Mouse (Mus musculus) heart, postnatal 0 days (tissue): ENCODE data around the gene Dbf4. TPM values are rescaled to one million over a fixed set of nuclear protein-coding genes. Genes with fewer than 3 reads are reported as not detected.
A peak's percentile ranks its signal among the peaks of the same experiment; 100 is the strongest.

Experiments
- ATAC-seq: fragments of 200-750 bp; cut with Nextera tagmentation; 2 replicates; pipeline ENCODE4 v1.8.0; 2017; ENCODE audit warnings: low read depth, moderate number of reproducible peaks, moderate library complexity; ENCODE audit not compliant: insufficient read depth
- DNase-seq: peaks from one replicate; pipeline ENCODE4 v3.0.0-alpha.2; 2016; ENCODE audit warnings: low spot score
- H3K27ac ChIP-seq: fragments of 300-500 bp; sonication (generic); 2 replicates; pipeline ENCODE4 v1.5.1; 2014; ENCODE audit warnings: low read depth, mild to moderate bottlenecking
- H3K27me3 ChIP-seq: fragments of 300-500 bp; sonication (generic); 2 replicates; pipeline ENCODE4 v1.6.1; 2014; ENCODE audit warnings: low read length, mixed read lengths; ENCODE audit not compliant: control insufficient read depth, insufficient read depth
- H3K36me3 ChIP-seq: fragments of 300-500 bp; sonication (generic); replicated peaks from 2 replicates; pipeline ENCODE4 v1.6.1; 2014; ENCODE audit warnings: low read length, mixed read lengths; ENCODE audit not compliant: control insufficient read depth, insufficient read depth
- H3K4me1 ChIP-seq: fragments of 300-500 bp; sonication (generic); 2 replicates; pipeline ENCODE4 v1.6.1; 2014; ENCODE audit warnings: antibody characterized with exemption; ENCODE audit not compliant: control insufficient read depth, insufficient read depth
- H3K4me2 ChIP-seq: fragments of 300-500 bp; sonication (generic); 2 replicates; pipeline ENCODE4 v1.6.1; 2014; ENCODE audit warnings: low read depth, mild to moderate bottlenecking, low read length, moderate library complexity
- H3K4me3 ChIP-seq: fragments of 300-500 bp; sonication (generic); 2 replicates; pipeline ENCODE4 v1.5.1; 2014; ENCODE audit warnings: low read depth, low read length
- H3K9ac ChIP-seq: fragments of 300-500 bp; sonication (generic); replicated peaks from 2 replicates; pipeline ENCODE4 v1.6.1; 2014; ENCODE audit warnings: low read depth, low read length, mixed read lengths
- H3K9me3 ChIP-seq: fragments of 300-500 bp; sonication (generic); replicated peaks from 2 replicates; pipeline ENCODE4 v1.6.1; 2016; ENCODE audit warnings: low read length; ENCODE audit not compliant: control insufficient read depth
- CTCF ChIP-seq: IDR thresholded peaks from 2 replicates; pipeline ENCODE4 v1.5.1; 2016; ENCODE audit warnings: antibody characterized with exemption, control low read depth, low read depth
- EP300 ChIP-seq: IDR thresholded peaks from 2 replicates; pipeline ENCODE4 v1.6.1; 2016; ENCODE audit warnings: antibody characterized with exemption, low read depth
- WGBS: fragments of 180-500 bp; shearing (Covaris S2); extraction: QIAGEN DNeasy Blood & Tissue Kit; methylation state at CpG from one replicate; pipeline ENCODE4 v1.1.7; 2014; 5-methylcytosine and 5-hydroxymethylcytosine counted together
- polyA plus RNA-seq: library from polyadenylated mRNA; unstranded; fragments of >200 nt; fragmentation: Nextera tagmentation; extraction: Ambion mirVana; gene quantifications from 2 replicates; pipeline ENCODE4 v1.2.1, GENCODE M21; 2015
- total RNA-seq: library from RNA; depleted of rRNA; stranded (reverse); fragments of >200 nt; gene quantifications from 2 replicates; pipeline ENCODE4 v1.2.3, GENCODE M21; 2014; ENCODE audit warnings: low replicate concordance; rRNA removed

Gene Dbf4
- 8.1 and 22.3 TPM in 2 replicates for total RNA-seq
- 7.7 and 8.5 TPM in 2 replicates for polyA plus RNA-seq

GRCm38 (mm10) chr5:8422157-8422931 lies at the start of gene Dbf4, which contains the start of gene Slc25a40:
Gene Dbf4, minus strand, starts transcription at chr5:8422716.
Gene Slc25a40, plus strand, starts transcription at chr5:8422850.
- H3K4me2 ChIP-seq: peak within 1 kb of the TSS; percentile 79
- H3K4me1 ChIP-seq: peaks cover 7% of the 10 kb centered on the region
- no peaks in the 10 kb centered on the region for H3K9me3 ChIP-seq
- peak within 1 kb of the TSS; percentile 85 for H3K9ac ChIP-seq
- no peaks in the 10 kb centered on the region for H3K27me3 ChIP-seq
- TF ChIP-seq EP300 (no peak), CTCF (no peak)
- peak within 1 kb of the TSS; percentile 81 for H3K27ac ChIP-seq
- peak within 1 kb of the TSS; percentile 91 for H3K4me3 ChIP-seq
- peak; percentile 99 for ATAC-seq
- DNase-seq: peak; percentile 88
- H3K36me3 ChIP-seq: peaks cover 11% of the 10 kb centered on the region
- WGBS: under 1% methylated on average over 82 of the region's 93 CpGs

GRCm38 (mm10) chr5:8456561-8456960 lies 34.0 kb upstream of the Dbf4 start:
- H3K9ac ChIP-seq: no peak overlapping the region
- no peak overlapping the region for H3K4me3 ChIP-seq
- no peaks in the 10 kb centered on the region for H3K27me3 ChIP-seq
- no peak overlapping the region for H3K4me2 ChIP-seq
- 76% methylated on average over 5 of the region's 5 CpGs for WGBS
- 0 out of 2 replicates have a peak, but pooled peaks cover 8% of the 10 kb centered on the region for H3K36me3 ChIP-seq
- TF ChIP-seq CTCF (no peak), EP300 (no peak)
- H3K4me1 ChIP-seq: no peaks in the 10 kb centered on the region
- DNase-seq: no peak
- H3K9me3 ChIP-seq: no peaks in the 10 kb centered on the region
- ATAC-seq: no peak
- H3K27ac ChIP-seq: no peak overlapping the region

- no peaks in the 10 kb centered on the region for H3K9me3 ChIP-seq
- H3K27me3 ChIP-seq: no peaks in the 10 kb centered on the region
- no peak overlapping the region for H3K27ac ChIP-seq
- TF ChIP-seq CTCF (no peak), EP300 (no peak)
- H3K36me3 ChIP-seq: 0 out of 2 replicates have a peak, but pooled peaks cover 8% of the 10 kb centered on the region
- no peak overlapping the region for H3K9ac ChIP-seq
- no peak overlapping the region for H3K4me3 ChIP-seq
- no peak overlapping the region for H3K4me2 ChIP-seq
- ATAC-seq: no peak
- no peak for DNase-seq
- H3K4me1 ChIP-seq: no peaks in the 10 kb centered on the region
Observed at GRCm38 (mm10) chr5:8455565-8455964, 33.0 kb upstream of the Dbf4 start.

GRCm38 (mm10) chr5:8439095-8439494 lies 16.6 kb upstream of the Dbf4 start:
- TF ChIP-seq CTCF (no peak), EP300 (no peak)
- H3K9me3 ChIP-seq: no peaks in the 10 kb centered on the region
- WGBS: 69% methylated on average over 2 of the region's 2 CpGs
- H3K4me1 ChIP-seq: no peaks in the 10 kb centered on the region
- H3K4me2 ChIP-seq: no peak overlapping the region
- no peak overlapping the region for H3K27ac ChIP-seq
- DNase-seq: no peak
- no peaks in the 10 kb centered on the region for H3K27me3 ChIP-seq
- no peak overlapping the region for H3K9ac ChIP-seq
- ATAC-seq: no peak
- H3K4me3 ChIP-seq: no peak overlapping the region
- H3K36me3 ChIP-seq: peaks cover 6% of the 10 kb centered on the region; the same call in 1 of the 2 replicates

GRCm38 (mm10) chr5:8437481-8438156 lies 15.1 kb upstream of the Dbf4 start:
- H3K9me3 ChIP-seq: no peaks in the 10 kb centered on the region
- no peak overlapping the region for H3K4me3 ChIP-seq
- H3K27ac ChIP-seq: no peak overlapping the region
- ATAC-seq: no peak
- no peak overlapping the region for H3K9ac ChIP-seq
- H3K4me1 ChIP-seq: no peaks in the 10 kb centered on the region
- H3K27me3 ChIP-seq: no peaks in the 10 kb centered on the region
- no peak for DNase-seq
- 92% methylated on average over 5 of the region's 5 CpGs for WGBS
- H3K36me3 ChIP-seq: peaks cover 6% of the 10 kb centered on the region; the same call in 1 of the 2 replicates
- TF ChIP-seq EP300 (no peak), CTCF (no peak)
- no peak overlapping the region for H3K4me2 ChIP-seq
